Mouse (Mus musculus): ENCODE data around the gene Rhebl1. TPM values are rescaled to one million over a fixed set of nuclear protein-coding genes. Genes with fewer than 3 reads are reported as not detected.

Rhebl1 gene
- polyA plus RNA-seq, 1 experiment from 2014 or later, result 17.0 TPM

DNA sequence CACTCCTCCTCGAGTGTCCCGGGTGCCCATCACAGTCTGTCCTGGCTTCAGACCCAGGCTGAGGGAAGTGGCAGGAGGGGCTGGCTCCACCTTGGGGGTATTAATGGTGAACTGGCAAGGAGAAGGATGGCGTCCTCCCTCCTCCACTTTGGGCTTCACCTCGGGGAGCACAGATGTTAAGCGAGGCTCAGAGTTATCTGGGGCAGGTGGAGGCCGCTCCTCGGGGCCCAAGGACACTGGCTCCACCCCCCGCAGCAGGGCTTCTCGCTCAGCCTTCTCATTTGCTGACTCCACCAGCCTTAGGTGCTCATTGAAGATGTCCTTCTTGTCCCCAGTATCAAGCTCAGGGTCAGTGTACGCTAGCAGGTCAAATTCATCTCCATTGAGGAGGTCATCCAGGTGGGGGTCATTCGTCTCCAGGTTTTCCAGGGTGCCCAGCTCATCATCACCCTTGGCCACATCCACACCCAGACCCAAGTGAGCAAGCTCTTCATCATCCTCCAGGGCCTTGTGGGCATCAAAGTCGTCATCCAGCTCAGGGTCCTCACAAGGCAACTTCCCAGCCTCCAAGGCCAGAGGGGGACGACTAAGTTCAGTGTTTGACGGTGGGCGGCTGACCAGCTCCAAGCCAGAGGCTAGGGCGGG is 44.3 kb downstream of the Rhebl1 start:
- 89% methylated on average over 16 of the region's 16 CpGs for WGBS
- Histone ChIP-seq H3K27me3 (ENCODE audit: control insufficient read depth, insufficient read depth, low read length) (no peaks in the 10 kb centered on the region), H3K4me1 (ENCODE audit: control insufficient read depth, insufficient read depth, low read length) (no peaks in the 10 kb centered on the region), H3K4me2 (ENCODE audit: low read depth, low read length) (no peak overlapping the region), H3K36me3 (replicated peaks; ENCODE audit: control insufficient read depth, insufficient read depth, low read depth, low read length) (peaks cover 72% of the 10 kb centered on the region), H3K27ac (replicated peaks; ENCODE audit: low read depth, low read length) (no peak overlapping the region), H3K9me3 (replicated peaks; ENCODE audit: control insufficient read depth, low read length) (no peaks in the 10 kb centered on the region), H3K4me3 (ENCODE audit: low read depth, low read length) (no peak overlapping the region), H3K9ac (replicated peaks; ENCODE audit: low read length) (no peak overlapping the region)
- no peak for DNase-seq (ENCODE audit: low spot score)
- no peak for ATAC-seq (replicated peaks; ENCODE audit: insufficient number of reproducible peaks, low FRiP score, low TSS enrichment, low read depth)

- H3K9me3 ChIP-seq (replicated peaks; ENCODE audit: control insufficient read depth, low read length), result no peaks in the 10 kb centered on the region
- H3K27me3 ChIP-seq (ENCODE audit: control insufficient read depth, insufficient read depth, low read length), result no peaks in the 10 kb centered on the region
- no peak for ATAC-seq (replicated peaks; ENCODE audit: insufficient number of reproducible peaks, low FRiP score, low TSS enrichment, low read depth)
- H3K4me1 ChIP-seq (ENCODE audit: control insufficient read depth, insufficient read depth, low read length), result no peaks in the 10 kb centered on the region
- H3K9ac ChIP-seq (replicated peaks; ENCODE audit: low read length), result no peak overlapping the region
- no peak overlapping the region for H3K4me3 ChIP-seq (ENCODE audit: low read depth, low read length)
- DNase-seq (ENCODE audit: low spot score), result no peak
- H3K4me2 ChIP-seq (ENCODE audit: low read depth, low read length), result no peak overlapping the region
- peaks cover 75% of the 10 kb centered on the region for H3K36me3 ChIP-seq (replicated peaks; ENCODE audit: control insufficient read depth, insufficient read depth, low read depth, low read length)
- 98% methylated on average over 11 of the region's 11 CpGs for WGBS
- no peak overlapping the region for H3K27ac ChIP-seq (replicated peaks; ENCODE audit: low read depth, low read length)
These were observed 45.2 kb downstream of the Rhebl1 start for GRCm38 (mm10) chr15:98849165-98849564.

DNA sequence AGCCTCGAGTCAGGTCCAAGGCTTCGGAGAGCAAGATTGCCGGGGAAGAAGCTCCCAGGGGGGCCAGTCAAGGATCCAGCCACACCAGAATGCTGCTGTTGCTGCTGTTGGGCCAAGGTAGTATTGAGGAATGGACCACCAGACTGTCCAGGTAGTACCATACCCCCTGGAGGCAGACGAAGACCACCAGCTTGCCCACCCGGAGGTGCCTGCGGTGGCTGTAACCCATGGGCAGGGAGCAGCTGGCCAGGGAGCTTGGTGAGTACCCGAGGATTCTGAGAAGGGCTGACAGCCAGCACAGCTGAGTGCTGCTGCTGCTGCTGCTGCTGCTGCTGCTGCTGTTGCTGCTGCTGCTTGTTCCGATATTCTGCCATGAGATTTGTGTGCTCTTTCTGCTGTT is 48.2 kb downstream of the Rhebl1 start:
- WGBS, result 92% methylated on average over 8 of the region's 8 CpGs
- H3K4me1 ChIP-seq (ENCODE audit: control insufficient read depth, insufficient read depth, low read length), result no peaks in the 10 kb centered on the region
- no peak overlapping the region for H3K27ac ChIP-seq (replicated peaks; ENCODE audit: low read depth, low read length)
- H3K36me3 ChIP-seq (replicated peaks; ENCODE audit: control insufficient read depth, insufficient read depth, low read depth, low read length), result peaks cover 60% of the 10 kb centered on the region
- DNase-seq (ENCODE audit: low spot score) (no peak), ATAC-seq (replicated peaks; ENCODE audit: insufficient number of reproducible peaks, low FRiP score, low TSS enrichment, low read depth) (no peak)
- H3K27me3 ChIP-seq (ENCODE audit: control insufficient read depth, insufficient read depth, low read length), result no peaks in the 10 kb centered on the region
- H3K9me3 ChIP-seq (replicated peaks; ENCODE audit: control insufficient read depth, low read length), result no peaks in the 10 kb centered on the region
- no peak overlapping the region for H3K4me3 ChIP-seq (ENCODE audit: low read depth, low read length)
- no peak overlapping the region for H3K4me2 ChIP-seq (ENCODE audit: low read depth, low read length)
- H3K9ac ChIP-seq (replicated peaks; ENCODE audit: low read length), result no peak overlapping the region

DNA sequence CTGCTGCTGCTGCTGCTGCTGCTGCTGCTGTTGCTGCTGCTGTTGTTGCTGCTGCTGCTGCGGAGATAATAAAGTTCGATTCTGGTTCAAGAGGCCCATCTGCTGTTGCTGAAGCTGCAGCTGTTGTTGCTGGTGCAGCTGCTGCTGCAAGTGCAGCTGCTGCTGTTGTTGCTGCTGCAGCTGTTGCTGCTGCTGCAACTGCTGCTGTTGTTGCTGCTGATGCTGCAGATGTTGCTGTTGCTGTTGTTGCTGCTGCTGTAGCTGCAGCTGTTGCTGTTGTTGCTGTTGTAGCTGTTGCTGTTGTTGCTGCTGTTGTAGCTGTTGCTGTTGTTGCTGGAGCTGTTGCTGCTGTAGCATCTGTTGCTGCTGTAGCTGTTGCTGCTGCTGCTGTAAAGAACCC is 49.2 kb downstream of the Rhebl1 start:
- Histone ChIP-seq H3K27ac (replicated peaks; ENCODE audit: low read depth, low read length) (no peak overlapping the region), H3K9ac (replicated peaks; ENCODE audit: low read length) (no peak overlapping the region), H3K9me3 (replicated peaks; ENCODE audit: control insufficient read depth, low read length) (no peaks in the 10 kb centered on the region), H3K27me3 (ENCODE audit: control insufficient read depth, insufficient read depth, low read length) (no peaks in the 10 kb centered on the region), H3K4me1 (ENCODE audit: control insufficient read depth, insufficient read depth, low read length) (no peaks in the 10 kb centered on the region), H3K4me2 (ENCODE audit: low read depth, low read length) (no peak overlapping the region), H3K4me3 (ENCODE audit: low read depth, low read length) (no peak overlapping the region), H3K36me3 (replicated peaks; ENCODE audit: control insufficient read depth, insufficient read depth, low read depth, low read length) (peaks cover 54% of the 10 kb centered on the region)
- ATAC-seq (replicated peaks; ENCODE audit: insufficient number of reproducible peaks, low FRiP score, low TSS enrichment, low read depth) (no peak), DNase-seq (ENCODE audit: low spot score) (no peak)
- WGBS, result 98% methylated on average over 2 of the region's 2 CpGs

DNA sequence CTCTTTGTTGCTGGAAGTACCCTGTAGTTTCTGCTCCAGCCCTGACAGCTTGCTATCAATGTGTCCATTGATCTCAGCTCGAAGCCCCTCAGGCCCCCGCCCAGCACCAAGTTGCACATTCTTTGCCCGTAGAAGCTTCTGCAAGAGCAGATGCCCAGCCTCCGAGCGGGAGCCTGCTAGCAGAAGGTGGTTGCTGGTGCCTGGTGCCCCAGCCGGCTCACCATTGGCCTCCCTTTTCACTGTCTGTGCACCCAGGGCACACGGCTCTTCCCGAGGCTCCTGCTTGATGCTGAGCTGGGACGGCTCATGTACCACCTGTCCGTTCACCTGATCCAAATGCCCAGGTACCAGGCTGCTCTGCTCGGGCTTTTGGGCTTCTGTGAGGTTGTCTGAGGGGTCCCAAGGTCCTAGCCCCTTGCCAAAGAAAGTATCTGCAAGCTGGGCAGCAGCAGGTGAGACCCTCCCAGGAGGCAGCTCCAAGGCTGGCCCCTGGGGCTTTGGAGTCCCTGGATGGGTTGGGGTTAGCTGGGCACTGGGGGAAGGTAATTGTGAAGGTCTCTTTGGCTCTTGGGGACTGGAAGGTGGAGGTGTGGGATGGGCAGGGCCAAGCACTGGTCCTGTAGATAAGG is 50.6 kb downstream of the Rhebl1 start:
- Histone ChIP-seq H3K4me1 (ENCODE audit: control insufficient read depth, insufficient read depth, low read length) (no peaks in the 10 kb centered on the region), H3K27ac (replicated peaks; ENCODE audit: low read depth, low read length) (no peak overlapping the region), H3K9me3 (replicated peaks; ENCODE audit: control insufficient read depth, low read length) (no peaks in the 10 kb centered on the region), H3K4me3 (ENCODE audit: low read depth, low read length) (no peak overlapping the region), H3K9ac (replicated peaks; ENCODE audit: low read length) (no peak overlapping the region), H3K27me3 (ENCODE audit: control insufficient read depth, insufficient read depth, low read length) (no peaks in the 10 kb centered on the region), H3K36me3 (replicated peaks; ENCODE audit: control insufficient read depth, insufficient read depth, low read depth, low read length) (peaks cover 51% of the 10 kb centered on the region), H3K4me2 (ENCODE audit: low read depth, low read length) (no peak overlapping the region)
- WGBS, result 89% methylated on average over 11 of the region's 11 CpGs
- ATAC-seq (replicated peaks; ENCODE audit: insufficient number of reproducible peaks, low FRiP score, low TSS enrichment, low read depth) (no peak), DNase-seq (ENCODE audit: low spot score) (no peak)

GRCm38 (mm10) chr15:98839671-98840585 is 54.4 kb downstream of the Rhebl1 start:
- H3K4me3 ChIP-seq (ENCODE audit: low read depth, low read length), result no peak overlapping the region

DNA sequence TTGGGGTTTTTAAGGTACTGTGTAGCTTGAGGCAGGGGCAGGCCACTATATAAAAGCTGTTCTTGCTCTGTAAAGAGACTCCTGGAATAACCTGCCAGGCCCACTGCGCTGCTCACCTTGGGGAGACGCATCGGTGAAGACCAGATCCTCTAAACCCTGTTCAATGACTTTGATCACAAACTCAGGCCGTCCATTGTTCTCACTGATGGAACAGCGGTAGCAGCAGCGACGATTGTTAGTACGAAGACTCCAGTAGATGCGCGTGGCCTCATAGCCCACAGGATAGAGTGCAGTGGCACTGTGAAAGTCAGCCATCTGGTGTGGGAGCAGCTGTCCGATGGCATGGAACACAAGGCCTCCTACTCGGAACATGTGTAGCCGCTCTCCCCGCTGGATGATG is 55.2 kb downstream of the Rhebl1 start:
- ATAC-seq (replicated peaks; ENCODE audit: insufficient number of reproducible peaks, low FRiP score, low TSS enrichment, low read depth) (no peak), DNase-seq (ENCODE audit: low spot score) (no peak)
- Histone ChIP-seq H3K4me3 (ENCODE audit: low read depth, low read length) (no peak overlapping the region), H3K9me3 (replicated peaks; ENCODE audit: control insufficient read depth, low read length) (no peaks in the 10 kb centered on the region), H3K4me1 (ENCODE audit: control insufficient read depth, insufficient read depth, low read length) (no peaks in the 10 kb centered on the region), H3K36me3 (replicated peaks; ENCODE audit: control insufficient read depth, insufficient read depth, low read depth, low read length) (peaks cover 37% of the 10 kb centered on the region), H3K4me2 (ENCODE audit: low read depth, low read length) (no peak overlapping the region), H3K27ac (replicated peaks; ENCODE audit: low read depth, low read length) (no peak overlapping the region), H3K9ac (replicated peaks; ENCODE audit: low read length) (no peak overlapping the region), H3K27me3 (ENCODE audit: control insufficient read depth, insufficient read depth, low read length) (no peaks in the 10 kb centered on the region)
- 96% methylated on average over 14 of the region's 14 CpGs for WGBS

More at GRCm38 (mm10) chr15:98839671-98840585, 54.4 kb downstream of the Rhebl1 start:
- peaks cover 37% of the 10 kb centered on the region for H3K36me3 ChIP-seq (replicated peaks; ENCODE audit: control insufficient read depth, insufficient read depth, low read depth, low read length)
- H3K27me3 ChIP-seq (ENCODE audit: control insufficient read depth, insufficient read depth, low read length), result no peaks in the 10 kb centered on the region
- H3K9ac ChIP-seq (replicated peaks; ENCODE audit: low read length), result no peak overlapping the region
- 96% methylated on average over 30 of the region's 30 CpGs for WGBS
- no peak for ATAC-seq (replicated peaks; ENCODE audit: insufficient number of reproducible peaks, low FRiP score, low TSS enrichment, low read depth)
- DNase-seq (ENCODE audit: low spot score), result no peak
- no peaks in the 10 kb centered on the region for H3K4me1 ChIP-seq (ENCODE audit: control insufficient read depth, insufficient read depth, low read length)
- H3K27ac ChIP-seq (replicated peaks; ENCODE audit: low read depth, low read length), result no peak overlapping the region
- no peak overlapping the region for H3K4me2 ChIP-seq (ENCODE audit: low read depth, low read length)
- no peaks in the 10 kb centered on the region for H3K9me3 ChIP-seq (replicated peaks; ENCODE audit: control insufficient read depth, low read length)

DNA sequence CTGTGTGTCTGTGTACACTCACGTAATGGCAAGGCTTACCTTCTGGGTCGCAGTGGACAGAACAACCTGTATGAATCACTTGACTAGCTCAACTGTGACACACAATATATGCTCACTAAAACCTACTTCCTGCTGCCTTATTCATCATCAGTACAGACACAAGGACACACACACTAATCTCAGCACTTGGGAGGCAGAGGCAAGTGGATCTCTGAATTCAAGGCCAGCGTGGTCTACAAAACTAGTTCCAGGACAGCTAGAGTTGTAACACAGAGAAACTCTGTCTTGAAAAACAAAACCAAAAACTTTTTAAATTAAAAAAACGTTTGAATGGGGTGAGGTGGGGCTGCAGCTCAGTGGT is 56.6 kb downstream of the Rhebl1 start:
- DNase-seq (ENCODE audit: low spot score) (no peak), ATAC-seq (replicated peaks; ENCODE audit: insufficient number of reproducible peaks, low FRiP score, low TSS enrichment, low read depth) (no peak)
- no peak overlapping the region for H3K27ac ChIP-seq (replicated peaks; ENCODE audit: low read depth, low read length)
- H3K9me3 ChIP-seq (replicated peaks; ENCODE audit: control insufficient read depth, low read length), result no peaks in the 10 kb centered on the region
- no peak overlapping the region for H3K4me2 ChIP-seq (ENCODE audit: low read depth, low read length)
- H3K4me1 ChIP-seq (ENCODE audit: control insufficient read depth, insufficient read depth, low read length), result no peaks in the 10 kb centered on the region
- H3K9ac ChIP-seq (replicated peaks; ENCODE audit: low read length), result no peak overlapping the region
- no peaks in the 10 kb centered on the region for H3K27me3 ChIP-seq (ENCODE audit: control insufficient read depth, insufficient read depth, low read length)
- no peak overlapping the region for H3K4me3 ChIP-seq (ENCODE audit: low read depth, low read length)
- 74% methylated on average over 4 of the region's 4 CpGs for WGBS
- H3K36me3 ChIP-seq (replicated peaks; ENCODE audit: control insufficient read depth, insufficient read depth, low read depth, low read length), result peaks cover 29% of the 10 kb centered on the region
